Mouse (Mus musculus) kidney, postnatal 0 days (tissue): Measurements from ENCODE around the gene 1810055G02Rik. TPM values are rescaled to one million over a fixed set of nuclear protein-coding genes. Genes with fewer than 3 reads are reported as not detected.

Experiments
- ATAC-seq: fragments of 200-750 bp; cut with Nextera tagmentation; replicated peaks from 2 replicates; pipeline ENCODE4 v1.8.0; 2017; ENCODE audit warnings: low read depth, moderate number of reproducible peaks, moderate TSS enrichment, moderate library complexity; ENCODE audit not compliant: low FRiP score
- DNase-seq: peaks from one replicate; pipeline ENCODE4 v3.0.0-alpha.2; 2016; ENCODE audit warnings: low spot score
- H3K27ac ChIP-seq: fragments of 300-500 bp; sonication (generic); 2 replicates; pipeline ENCODE4 v1.5.1; 2014; ENCODE audit warnings: mild to moderate bottlenecking
- H3K27me3 ChIP-seq: fragments of 300-500 bp; sonication (generic); 2 replicates; pipeline ENCODE4 v1.6.1; 2014; ENCODE audit warnings: low read length, mixed read lengths; ENCODE audit not compliant: insufficient read depth
- H3K36me3 ChIP-seq: fragments of 300-500 bp; sonication (generic); 2 replicates; pipeline ENCODE4 v1.6.1; 2014; ENCODE audit warnings: low read length, mixed read lengths; ENCODE audit not compliant: insufficient read depth
- H3K4me1 ChIP-seq: fragments of 300-500 bp; sonication (generic); replicated peaks from 2 replicates; pipeline ENCODE4 v1.6.1; 2014; ENCODE audit warnings: antibody characterized with exemption, low read length, mixed read lengths; ENCODE audit not compliant: insufficient read depth
- H3K4me2 ChIP-seq: fragments of 300-500 bp; sonication (generic); 2 replicates; pipeline ENCODE4 v1.6.1; 2014; ENCODE audit warnings: mild to moderate bottlenecking, low read length, moderate library complexity, mixed read lengths
- H3K4me3 ChIP-seq: fragments of 300-500 bp; sonication (generic); replicated peaks from 2 replicates; pipeline ENCODE4 v1.5.1; 2014; ENCODE audit warnings: low read depth, low read length
- H3K9ac ChIP-seq: fragments of 300-500 bp; sonication (generic); 2 replicates; pipeline ENCODE4 v1.6.1; 2014; ENCODE audit warnings: low read depth, low read length
- H3K9me3 ChIP-seq: fragments of 300-500 bp; sonication (generic); replicated peaks from 2 replicates; pipeline ENCODE4 v1.6.1; 2016; ENCODE audit warnings: low read length, inconsistent platforms, mixed read lengths
- CTCF ChIP-seq: IDR thresholded peaks from 2 replicates; pipeline ENCODE4 v1.5.1; 2016; ENCODE audit warnings: antibody characterized with exemption, low read depth, mild to moderate bottlenecking, moderate library complexity
- WGBS: fragments of 180-500 bp; shearing (Covaris S2); extraction: QIAGEN DNeasy Blood & Tissue Kit; methylation state at CpG from one replicate; pipeline ENCODE4 v1.1.7; 2014; 5-methylcytosine and 5-hydroxymethylcytosine counted together
- polyA plus RNA-seq: library from polyadenylated mRNA; unstranded; fragments of >200 nt; fragmentation: Nextera tagmentation; extraction: Ambion mirVana; gene quantifications from 2 replicates; pipeline ENCODE4 v1.2.1, GENCODE M21; 2015

1810055G02Rik gene
- polyA plus RNA-seq, 1 experiment from 2014 or later = 27.3 TPM

GRCm38 (mm10) chr19:3743851-3744512 lies 35.9 kb downstream of the 1810055G02Rik start:
- Histone ChIP-seq H3K4me1 (no peaks in the 10 kb centered on the region), H3K9ac (peak overlapping the region; percentile 46; the same call in 1 of the 2 replicates), H3K4me3 (peak overlapping the region; percentile 42), H3K27ac (peak overlapping the region; percentile 57), H3K4me2 (peak overlapping the region; percentile 64), H3K9me3 (no peaks in the 10 kb centered on the region; the same call in 1 of the 2 replicates), H3K27me3 (no peaks in the 10 kb centered on the region), H3K36me3 (no peaks in the 10 kb centered on the region)
- WGBS = 2% methylated on average over 13 of the region's 13 CpGs
- ATAC-seq = peak; percentile 69
- peak; percentile 33; the same call in 1 of the 2 replicates for TF ChIP-seq CTCF
- peak; percentile 73 for DNase-seq

- no peak for TF ChIP-seq CTCF
- H3K9ac ChIP-seq = no peak overlapping the region
- no peaks in the 10 kb centered on the region for H3K4me1 ChIP-seq
- DNase-seq = no peak
- no peaks in the 10 kb centered on the region; the same call in 1 of the 2 replicates for H3K9me3 ChIP-seq
- H3K4me3 ChIP-seq = no peak overlapping the region
- no peak for ATAC-seq
- H3K27me3 ChIP-seq = no peaks in the 10 kb centered on the region
- H3K36me3 ChIP-seq = no peaks in the 10 kb centered on the region
- no peak overlapping the region for H3K4me2 ChIP-seq
- WGBS = 41% methylated on average over 8 of the region's 8 CpGs
- no peak overlapping the region for H3K27ac ChIP-seq
These were observed 44.6 kb downstream of the 1810055G02Rik start for GRCm38 (mm10) chr19:3752621-3753239.

- H3K27ac ChIP-seq = no peak overlapping the region
- H3K9ac ChIP-seq = no peak overlapping the region
- no peak for TF ChIP-seq CTCF
- H3K4me2 ChIP-seq = no peak overlapping the region
- no peak overlapping the region for H3K4me3 ChIP-seq
- ATAC-seq (no peak), DNase-seq (no peak)
- 79% methylated on average over 1 of the region's 1 CpGs for WGBS
- H3K4me1 ChIP-seq = no peaks in the 10 kb centered on the region
- H3K27me3 ChIP-seq = no peaks in the 10 kb centered on the region
- H3K36me3 ChIP-seq = no peaks in the 10 kb centered on the region
- no peaks in the 10 kb centered on the region; the same call in 1 of the 2 replicates for H3K9me3 ChIP-seq
These were observed 45.1 kb downstream of the 1810055G02Rik start for GRCm38 (mm10) chr19:3753240-3753633.

GRCm38 (mm10) chr19:3753738-3754137 lies 45.6 kb downstream of the 1810055G02Rik start:
- no peak overlapping the region for H3K9ac ChIP-seq

GRCm38 (mm10) chr19:3757861-3758260 lies 49.8 kb downstream of the 1810055G02Rik start:
- Histone ChIP-seq H3K9me3 (no peaks in the 10 kb centered on the region), H3K36me3 (no peaks in the 10 kb centered on the region), H3K4me2 (no peak overlapping the region), H3K27me3 (no peaks in the 10 kb centered on the region), H3K27ac (no peak overlapping the region), H3K9ac (no peak overlapping the region), H3K4me3 (no peak overlapping the region), H3K4me1 (no peaks in the 10 kb centered on the region)
- no peak for TF ChIP-seq CTCF
- no peak for ATAC-seq
- no peak for DNase-seq
- 65% methylated on average over 1 of the region's 1 CpGs for WGBS

More at GRCm38 (mm10) chr19:3753738-3754137, 45.6 kb downstream of the 1810055G02Rik start:
- DNase-seq = no peak
- Histone ChIP-seq H3K27me3 (no peaks in the 10 kb centered on the region), H3K36me3 (no peaks in the 10 kb centered on the region), H3K4me1 (no peaks in the 10 kb centered on the region), H3K4me2 (no peak overlapping the region), H3K9me3 (no peaks in the 10 kb centered on the region), H3K27ac (no peak overlapping the region), H3K4me3 (no peak overlapping the region)
- WGBS = 43% methylated on average over 8 of the region's 8 CpGs
- no peak for TF ChIP-seq CTCF
- no peak for ATAC-seq

GRCm38 (mm10) chr19:3765221-3765820 lies 57.2 kb downstream of the 1810055G02Rik start:
- no peak for TF ChIP-seq CTCF
- no peak overlapping the region for H3K9ac ChIP-seq
- peaks cover 4% of the 10 kb centered on the region; the same call in 1 of the 2 replicates for H3K4me1 ChIP-seq
- DNase-seq (no peak), ATAC-seq (no peak)
- H3K36me3 ChIP-seq = no peaks in the 10 kb centered on the region
- H3K4me3 ChIP-seq = no peak overlapping the region
- H3K9me3 ChIP-seq = no peaks in the 10 kb centered on the region
- H3K4me2 ChIP-seq = no peak overlapping the region
- H3K27me3 ChIP-seq = no peaks in the 10 kb centered on the region
- H3K27ac ChIP-seq = no peak overlapping the region
- WGBS = 80% methylated on average over 4 of the region's 4 CpGs
